Mouse (Mus musculus) splenic B cell, adult 2 months (primary cell): ENCODE results near the gene Abhd14a.
"Not testable (repeated sequence)": the region's sequence is repeated elsewhere in the genome, so short reads cannot be mapped to it uniquely, and the experiment has no call there.

ENCODE experiments used
- DNase-seq: peaks from one replicate; pipeline ENCODE4 v3.0.0-alpha.2; 2011; ENCODE audit warnings: low read depth, low spot score
- H3K27me3 ChIP-seq: 2 replicates; pipeline ENCODE4 v1.6.1; 2012; ENCODE audit warnings: mild to moderate bottlenecking, low read length, moderate library complexity, mixed read lengths; ENCODE audit not compliant: control insufficient read depth, poor library complexity, insufficient read depth, severe bottlenecking
- H3K36me3 ChIP-seq: 2 replicates; pipeline ENCODE4 v1.6.1; 2012; ENCODE audit warnings: mild to moderate bottlenecking, low read length, moderate library complexity, mixed read lengths; ENCODE audit not compliant: control insufficient read depth, poor library complexity, insufficient read depth, severe bottlenecking

The Abhd14a gene

GRCm38 (mm10) chr9:106447348-106447747 lies at the start of gene Abhd14a, which contains the start of gene Abhd14b:
TSS of gene Abhd14a (minus strand) at chr9:106447678.
TSS of gene Abhd14b (plus strand) at chr9:106447459.
- H3K36me3 ChIP-seq = no peaks in the 10 kb centered on the region
- peak; percentile 79 for DNase-seq
- H3K27me3 ChIP-seq = no peaks in the 10 kb centered on the region

GRCm38 (mm10) chr9:106487602-106488001 lies 40.1 kb upstream of the Abhd14a start:
- DNase-seq, H3K27me3 ChIP-seq: not testable (repeated sequence)
- H3K36me3 ChIP-seq = peaks cover 17% of the 10 kb centered on the region

- no peaks in the 10 kb centered on the region for H3K27me3 ChIP-seq
- DNase-seq = no peak
- H3K36me3 ChIP-seq = peaks cover 17% of the 10 kb centered on the region
These were observed 37.6 kb upstream of the Abhd14a start for GRCm38 (mm10) chr9:106485076-106485475.

GRCm38 (mm10) chr9:106483606-106484005 lies 36.1 kb upstream of the Abhd14a start:
- no peaks in the 10 kb centered on the region for H3K27me3 ChIP-seq
- no peak for DNase-seq
- peaks cover 17% of the 10 kb centered on the region for H3K36me3 ChIP-seq

GRCm38 (mm10) chr9:106483136-106483535 lies 35.7 kb upstream of the Abhd14a start:
- Histone ChIP-seq H3K36me3 (peaks cover 17% of the 10 kb centered on the region), H3K27me3 (no peaks in the 10 kb centered on the region)
- no peak for DNase-seq

- H3K36me3 ChIP-seq = peaks cover 17% of the 10 kb centered on the region
- no peak for DNase-seq
- no peaks in the 10 kb centered on the region for H3K27me3 ChIP-seq
These were observed 35.2 kb upstream of the Abhd14a start for GRCm38 (mm10) chr9:106482578-106483115.

- no peak for DNase-seq
- no peaks in the 10 kb centered on the region for H3K27me3 ChIP-seq
These were observed 34.2 kb upstream of the Abhd14a start for GRCm38 (mm10) chr9:106481676-106482075.

GRCm38 (mm10) chr9:106481075-106481474 lies 33.6 kb upstream of the Abhd14a start:
- no peaks in the 10 kb centered on the region for H3K27me3 ChIP-seq
- H3K36me3 ChIP-seq = peaks cover 15% of the 10 kb centered on the region
- DNase-seq = peak; percentile 18

More at GRCm38 (mm10) chr9:106481676-106482075, 34.2 kb upstream of the Abhd14a start:
- peaks cover 17% of the 10 kb centered on the region for H3K36me3 ChIP-seq

GRCm38 (mm10) chr9:106480541-106480940 lies 33.1 kb upstream of the Abhd14a start:
- H3K36me3 ChIP-seq = peaks cover 13% of the 10 kb centered on the region
- no peaks in the 10 kb centered on the region for H3K27me3 ChIP-seq
- DNase-seq = no peak

GRCm38 (mm10) chr9:106478101-106478500 lies 30.6 kb upstream of the Abhd14a start:
- Histone ChIP-seq H3K36me3 (peaks cover 4% of the 10 kb centered on the region), H3K27me3 (no peaks in the 10 kb centered on the region)
- DNase-seq = no peak

GRCm38 (mm10) chr9:106477649-106478048 lies 30.2 kb upstream of the Abhd14a start:
- no peak for DNase-seq
- Histone ChIP-seq H3K36me3 (peaks cover 4% of the 10 kb centered on the region), H3K27me3 (no peaks in the 10 kb centered on the region)

- H3K27me3 ChIP-seq = no peaks in the 10 kb centered on the region
- peak; percentile 100 for DNase-seq
- peaks cover 4% of the 10 kb centered on the region for H3K36me3 ChIP-seq
These were observed 29.5 kb upstream of the Abhd14a start, which contains the start of gene Parp3 for GRCm38 (mm10) chr9:106476924-106477484. TSS of gene Parp3 (minus strand) at chr9:106476949.

GRCm38 (mm10) chr9:106476002-106476923 lies 28.8 kb upstream of the Abhd14a start:
- Histone ChIP-seq H3K27me3 (no peaks in the 10 kb centered on the region), H3K36me3 (peaks cover 4% of the 10 kb centered on the region; the same call in 1 of the 2 replicates)
- DNase-seq = peak; percentile 75

- DNase-seq = no peak
- no peaks in the 10 kb centered on the region for H3K27me3 ChIP-seq
- peaks cover 4% of the 10 kb centered on the region; the same call in 1 of the 2 replicates for H3K36me3 ChIP-seq
These were observed 28.2 kb upstream of the Abhd14a start, which contains the start of gene Rrp9 for GRCm38 (mm10) chr9:106475663-106476001. TSS of gene Rrp9 (plus strand) at chr9:106475963.

GRCm38 (mm10) chr9:106475046-106475445 lies 27.6 kb upstream of the Abhd14a start:
- peaks cover 4% of the 10 kb centered on the region; the same call in 1 of the 2 replicates for H3K36me3 ChIP-seq
- no peaks in the 10 kb centered on the region for H3K27me3 ChIP-seq
- DNase-seq = no peak
